Mouse (Mus musculus) neural tube, embryonic 11.5 days (tissue): ENCODE results near the gene Rae1. TPM values are rescaled to one million over a fixed set of nuclear protein-coding genes. Genes with fewer than 3 reads are reported as not detected.
A peak's percentile ranks its signal among the peaks of the same experiment; 100 is the strongest.

Experiments used
- ATAC-seq: fragments of 200-750 bp; cut with Nextera tagmentation; 2 replicates; pipeline ENCODE4 v1.8.0; 2017; ENCODE audit warnings: moderate number of reproducible peaks, mild to moderate bottlenecking, moderate TSS enrichment, moderate library complexity; ENCODE audit not compliant: insufficient read depth, low FRiP score, low TSS enrichment
- DNase-seq: peaks from one replicate; pipeline ENCODE4 v3.0.0-alpha.2; 2015; ENCODE audit warnings: low spot score
- H3K27ac ChIP-seq: fragments of 300-500 bp; sonication (generic); 2 replicates; pipeline ENCODE4 v1.5.1; 2014; ENCODE audit warnings: low read depth, mild to moderate bottlenecking, low read length
- H3K27me3 ChIP-seq: fragments of 300-500 bp; sonication (generic); 2 replicates; pipeline ENCODE4 v1.6.1; 2014; ENCODE audit warnings: mild to moderate bottlenecking, low read length, mixed read lengths; ENCODE audit not compliant: control insufficient read depth, insufficient read depth
- H3K36me3 ChIP-seq: fragments of 300-500 bp; sonication (generic); 2 replicates; pipeline ENCODE4 v1.6.1; 2014; ENCODE audit warnings: mild to moderate bottlenecking, low read length, moderate library complexity, mixed read lengths; ENCODE audit not compliant: control insufficient read depth, insufficient read depth
- H3K4me1 ChIP-seq: fragments of 300-500 bp; sonication (generic); 2 replicates; pipeline ENCODE4 v1.6.1; 2014; ENCODE audit warnings: low read length, mixed read lengths; ENCODE audit not compliant: control insufficient read depth, insufficient read depth
- H3K4me2 ChIP-seq: fragments of 300-500 bp; sonication (generic); 2 replicates; pipeline ENCODE4 v1.6.1; 2014; ENCODE audit warnings: low read depth, mild to moderate bottlenecking, moderate library complexity
- H3K4me3 ChIP-seq: fragments of 300-500 bp; sonication (generic); 2 replicates; pipeline ENCODE4 v1.5.1; 2014; ENCODE audit warnings: low read depth, low read length
- H3K9ac ChIP-seq: fragments of 300-500 bp; sonication (generic); 2 replicates; pipeline ENCODE4 v1.6.1; 2014; ENCODE audit warnings: mild to moderate bottlenecking, low read length
- H3K9me3 ChIP-seq: fragments of 300-500 bp; sonication (generic); 2 replicates; pipeline ENCODE4 v1.6.1; 2016; ENCODE audit warnings: low read length; ENCODE audit not compliant: control insufficient read depth
- WGBS: fragments of 180-500 bp; shearing (Covaris S2); extraction: QIAGEN DNeasy Blood & Tissue Kit; methylation state at CpG from one replicate; pipeline ENCODE4 v1.1.7; 2014; 5-methylcytosine and 5-hydroxymethylcytosine counted together
- polyA plus RNA-seq: library from polyadenylated mRNA; unstranded; fragments of >200 nt; fragmentation: Nextera tagmentation; extraction: Ambion mirVana; gene quantifications from 2 replicates; pipeline ENCODE4 v1.2.1, GENCODE M21; 2014

Rae1 gene
- polyA plus RNA-seq, 1 experiment from 2014 or later: 137 TPM

- H3K4me2 ChIP-seq: peak within 1 kb of the TSS; percentile 86
- no peaks in the 10 kb centered on the region; the same call in 1 of the 2 replicates for H3K36me3 ChIP-seq
- ATAC-seq (no peak), DNase-seq (no peak)
- H3K4me1 ChIP-seq: peaks cover 33% of the 10 kb centered on the region
- WGBS: 27% methylated on average over 11 of the region's 11 CpGs
- H3K4me3 ChIP-seq: peak within 1 kb of the TSS; percentile 85
- H3K27ac ChIP-seq: no peak within 1 kb of the TSS
- peaks cover 8% of the 10 kb centered on the region for H3K27me3 ChIP-seq
- no peaks in the 10 kb centered on the region for H3K9me3 ChIP-seq
- peak within 1 kb of the TSS; percentile 35 for H3K9ac ChIP-seq
Measured at GRCm38 (mm10) chr2:173020430-173020829, 20.5 kb downstream of the Rae1 start, which contains the start of gene Rbm38. Rbm38 (plus strand) TSS chr2:173020498.

GRCm38 (mm10) chr2:173021633-173022055 is 21.7 kb downstream of the Rae1 start:
- peak; percentile 95 for DNase-seq
- peak overlapping the region; percentile 73 for H3K27ac ChIP-seq
- peaks cover 8% of the 10 kb centered on the region for H3K27me3 ChIP-seq
- no peaks in the 10 kb centered on the region for H3K9me3 ChIP-seq
- no peaks in the 10 kb centered on the region; the same call in 1 of the 2 replicates for H3K36me3 ChIP-seq
- WGBS: under 1% methylated on average over 46 of the region's 54 CpGs
- peak overlapping the region; percentile 86 for H3K4me2 ChIP-seq
- peak; percentile 81 for ATAC-seq
- peak overlapping the region; percentile 85 for H3K4me3 ChIP-seq
- peaks cover 37% of the 10 kb centered on the region for H3K4me1 ChIP-seq
- peak overlapping the region; percentile 85 for H3K9ac ChIP-seq

- H3K36me3 ChIP-seq: no peaks in the 10 kb centered on the region; the same call in 1 of the 2 replicates
- H3K4me1 ChIP-seq: peaks cover 39% of the 10 kb centered on the region
- under 1% methylated on average over 43 of the region's 51 CpGs for WGBS
- peak overlapping the region; percentile 85 for H3K4me3 ChIP-seq
- H3K9ac ChIP-seq: peak overlapping the region; percentile 85
- ATAC-seq: peak; percentile 42
- peak overlapping the region; percentile 86 for H3K4me2 ChIP-seq
- peak overlapping the region; percentile 73 for H3K27ac ChIP-seq
- DNase-seq: peak; percentile 80
- peaks cover 8% of the 10 kb centered on the region for H3K27me3 ChIP-seq
- no peaks in the 10 kb centered on the region for H3K9me3 ChIP-seq
Measured at GRCm38 (mm10) chr2:173022056-173022681, 22.3 kb downstream of the Rae1 start.

GRCm38 (mm10) chr2:173022813-173023212 is 22.9 kb downstream of the Rae1 start:
- H3K9me3 ChIP-seq: no peaks in the 10 kb centered on the region
- H3K36me3 ChIP-seq: peaks cover 1% of the 10 kb centered on the region
- peak overlapping the region; percentile 85 for H3K9ac ChIP-seq
- ATAC-seq (no peak), DNase-seq (no peak)
- H3K27ac ChIP-seq: no peak overlapping the region
- peak overlapping the region; percentile 85 for H3K4me3 ChIP-seq
- H3K4me1 ChIP-seq: peaks cover 39% of the 10 kb centered on the region
- WGBS: 26% methylated on average over 10 of the region's 10 CpGs
- peak overlapping the region; percentile 86 for H3K4me2 ChIP-seq
- H3K27me3 ChIP-seq: peaks cover 8% of the 10 kb centered on the region

GRCm38 (mm10) chr2:173023371-173023851 is 23.5 kb downstream of the Rae1 start:
- H3K9ac ChIP-seq: 0 out of 2 replicates have a peak overlapping the region, but pooled peaks have one; percentile 20
- peaks cover 39% of the 10 kb centered on the region for H3K4me1 ChIP-seq
- H3K36me3 ChIP-seq: peaks cover 2% of the 10 kb centered on the region
- ATAC-seq: no peak
- 83% methylated on average over 7 of the region's 7 CpGs for WGBS
- no peaks in the 10 kb centered on the region for H3K9me3 ChIP-seq
- H3K27ac ChIP-seq: no peak overlapping the region
- peak overlapping the region; percentile 85 for H3K4me3 ChIP-seq
- no peak for DNase-seq
- peak overlapping the region; percentile 86 for H3K4me2 ChIP-seq
- H3K27me3 ChIP-seq: peaks cover 8% of the 10 kb centered on the region

- peaks cover 2% of the 10 kb centered on the region for H3K36me3 ChIP-seq
- H3K27ac ChIP-seq: no peak overlapping the region
- ATAC-seq: no peak
- WGBS: 87% methylated on average over 4 of the region's 4 CpGs
- H3K4me2 ChIP-seq: peak overlapping the region; percentile 86; the same call in 1 of the 2 replicates
- no peak overlapping the region for H3K4me3 ChIP-seq
- no peak for DNase-seq
- H3K4me1 ChIP-seq: peaks cover 39% of the 10 kb centered on the region
- no peak overlapping the region for H3K9ac ChIP-seq
- H3K27me3 ChIP-seq: peaks cover 8% of the 10 kb centered on the region
- no peaks in the 10 kb centered on the region for H3K9me3 ChIP-seq
Measured at GRCm38 (mm10) chr2:173023966-173024365, 24.0 kb downstream of the Rae1 start.

GRCm38 (mm10) chr2:173024392-173024791 is 24.5 kb downstream of the Rae1 start:
- Histone ChIP-seq H3K9ac (no peak overlapping the region), H3K4me2 (no peak overlapping the region)

GRCm38 (mm10) chr2:173024938-173025337 is 25.0 kb downstream of the Rae1 start:
- no peaks in the 10 kb centered on the region for H3K9me3 ChIP-seq
- peaks cover 8% of the 10 kb centered on the region for H3K27me3 ChIP-seq
- H3K4me3 ChIP-seq: no peak overlapping the region
- peak overlapping the region; percentile 10 for H3K4me2 ChIP-seq
- 34% methylated on average over 4 of the region's 4 CpGs for WGBS
- peak overlapping the region; percentile 35 for H3K9ac ChIP-seq
- no peak overlapping the region for H3K27ac ChIP-seq
- peaks cover 5% of the 10 kb centered on the region for H3K36me3 ChIP-seq
- DNase-seq (no peak), ATAC-seq (no peak)
- peaks cover 32% of the 10 kb centered on the region for H3K4me1 ChIP-seq

More at GRCm38 (mm10) chr2:173024392-173024791, 24.5 kb downstream of the Rae1 start:
- Histone ChIP-seq H3K27ac (no peak overlapping the region), H3K27me3 (peaks cover 8% of the 10 kb centered on the region), H3K36me3 (peaks cover 4% of the 10 kb centered on the region), H3K4me1 (peaks cover 37% of the 10 kb centered on the region), H3K9me3 (no peaks in the 10 kb centered on the region), H3K4me3 (no peak overlapping the region)
- 78% methylated on average over 8 of the region's 8 CpGs for WGBS
- DNase-seq: no peak
- ATAC-seq: no peak

GRCm38 (mm10) chr2:173026286-173026685 is 26.4 kb downstream of the Rae1 start:
- 88% methylated on average over 5 of the region's 5 CpGs for WGBS

More at GRCm38 (mm10) chr2:173026286-173026685, 26.4 kb downstream of the Rae1 start:
- Histone ChIP-seq H3K36me3 (peaks cover 7% of the 10 kb centered on the region), H3K27ac (0 out of 2 replicates have a peak overlapping the region, but pooled peaks have one; percentile 14), H3K9ac (no peak overlapping the region), H3K9me3 (no peaks in the 10 kb centered on the region), H3K27me3 (no peaks in the 10 kb centered on the region), H3K4me1 (peaks cover 32% of the 10 kb centered on the region), H3K4me2 (no peak overlapping the region), H3K4me3 (no peak overlapping the region)
- DNase-seq (no peak), ATAC-seq (no peak)
